Mouse (Mus musculus) midbrain, embryonic 16.5 days (tissue): ENCODE data around the gene Hsd17b2. TPM values are rescaled to one million over a fixed set of nuclear protein-coding genes. Genes with fewer than 3 reads are reported as not detected.

Experiments used
- ATAC-seq: fragments of 200-750 bp; cut with Nextera tagmentation; 2 replicates; pipeline ENCODE4 v1.8.0; 2017; ENCODE audit warnings: moderate TSS enrichment
- H3K27ac ChIP-seq: fragments of 300-500 bp; sonication (generic); 2 replicates; pipeline ENCODE4 v1.5.1; 2014; ENCODE audit warnings: mild to moderate bottlenecking, low read length, mixed read lengths
- H3K27me3 ChIP-seq: fragments of 300-500 bp; sonication (generic); 2 replicates; pipeline ENCODE4 v1.6.1; 2014; ENCODE audit warnings: low read depth, low read length, mixed read lengths; ENCODE audit not compliant: control insufficient read depth, insufficient read depth
- H3K36me3 ChIP-seq: fragments of 300-500 bp; sonication (generic); 2 replicates; pipeline ENCODE4 v1.6.1; 2014; ENCODE audit warnings: mild to moderate bottlenecking, low read length, moderate library complexity, mixed read lengths; ENCODE audit not compliant: control insufficient read depth, insufficient read depth
- H3K4me1 ChIP-seq: fragments of 300-500 bp; sonication (generic); 2 replicates; pipeline ENCODE4 v1.6.1; 2014; ENCODE audit warnings: mild to moderate bottlenecking, low read length, mixed read lengths; ENCODE audit not compliant: control insufficient read depth, insufficient read depth
- H3K4me2 ChIP-seq: fragments of 300-500 bp; sonication (generic); 2 replicates; pipeline ENCODE4 v1.6.1; 2014; ENCODE audit warnings: mild to moderate bottlenecking, low read length, mixed read lengths
- H3K4me3 ChIP-seq: fragments of 300-500 bp; sonication (generic); 2 replicates; pipeline ENCODE4 v1.5.1; 2014; ENCODE audit warnings: low read depth, mild to moderate bottlenecking, low read length, moderate library complexity, mixed read lengths
- H3K9ac ChIP-seq: fragments of 300-500 bp; sonication (generic); 2 replicates; pipeline ENCODE4 v1.6.1; 2014; ENCODE audit warnings: low read depth, low read length, mixed read lengths
- H3K9me3 ChIP-seq: fragments of 300-500 bp; sonication (generic); replicated peaks from 2 replicates; pipeline ENCODE4 v1.6.1; 2014; ENCODE audit warnings: mild to moderate bottlenecking, low read length, mixed read lengths; ENCODE audit not compliant: control insufficient read depth, poor library complexity, severe bottlenecking
- WGBS: fragments of 180-500 bp; shearing (Covaris S2); extraction: QIAGEN DNeasy Blood & Tissue Kit; methylation state at CpG from one replicate; pipeline ENCODE4 v1.1.7; 2014; 5-methylcytosine and 5-hydroxymethylcytosine counted together
- polyA plus RNA-seq: library from polyadenylated mRNA; unstranded; fragments of >200 nt; fragmentation: Nextera tagmentation; extraction: Ambion mirVana; gene quantifications from 2 replicates; pipeline ENCODE4 v1.2.1, GENCODE M21; 2015

Gene Hsd17b2
- 0.21 and 0.29 TPM in 2 replicates for polyA plus RNA-seq

- H3K27ac ChIP-seq, result no peak within 1 kb of the TSS
- H3K4me3 ChIP-seq, result no peak within 1 kb of the TSS
- ATAC-seq, result no peak
- no peaks in the 10 kb centered on the region for H3K36me3 ChIP-seq
- H3K4me1 ChIP-seq, result no peaks in the 10 kb centered on the region
- no peak within 1 kb of the TSS for H3K4me2 ChIP-seq
- H3K9me3 ChIP-seq, result no peaks in the 10 kb centered on the region
- 42% methylated on average over 13 of the region's 13 CpGs for WGBS
- no peaks in the 10 kb centered on the region for H3K27me3 ChIP-seq
- H3K9ac ChIP-seq, result peak within 1 kb of the TSS; percentile 45
Measured at GRCm38 (mm10) chr8:117701859-117702258, at the start of gene Hsd17b2. TSS of gene Hsd17b2 (plus strand) at chr8:117701904.

GRCm38 (mm10) chr8:117652318-117652717, 49.4 kb upstream of the Hsd17b2 start:
- Histone ChIP-seq H3K9ac (no peak overlapping the region), H3K27ac (no peak overlapping the region), H3K4me3 (no peak overlapping the region), H3K36me3 (no peaks in the 10 kb centered on the region), H3K4me2 (no peak overlapping the region), H3K27me3 (no peaks in the 10 kb centered on the region), H3K4me1 (no peaks in the 10 kb centered on the region), H3K9me3 (no peaks in the 10 kb centered on the region)
- 95% methylated on average over 1 of the region's 1 CpGs for WGBS
- no peak for ATAC-seq

GRCm38 (mm10) chr8:117658990-117659389, 42.7 kb upstream of the Hsd17b2 start:
- Histone ChIP-seq H3K9me3 (no peaks in the 10 kb centered on the region; the same call in 1 of the 2 replicates), H3K4me2 (no peak overlapping the region), H3K4me3 (no peak overlapping the region), H3K27ac (no peak overlapping the region), H3K27me3 (no peaks in the 10 kb centered on the region), H3K36me3 (no peaks in the 10 kb centered on the region), H3K9ac (no peak overlapping the region), H3K4me1 (peaks cover 7% of the 10 kb centered on the region; the same call in 1 of the 2 replicates)
- no peak for ATAC-seq
- WGBS, result 78% methylated on average over 7 of the region's 7 CpGs

- Histone ChIP-seq H3K4me2 (peak overlapping the region; percentile 18; the same call in 1 of the 2 replicates), H3K36me3 (no peaks in the 10 kb centered on the region), H3K27ac (no peak overlapping the region), H3K9ac (no peak overlapping the region), H3K4me1 (peaks cover 7% of the 10 kb centered on the region; the same call in 1 of the 2 replicates), H3K4me3 (no peak overlapping the region), H3K9me3 (no peaks in the 10 kb centered on the region; the same call in 1 of the 2 replicates), H3K27me3 (no peaks in the 10 kb centered on the region)
- 26% methylated on average over 11 of the region's 11 CpGs for WGBS
- peak; percentile 62; the same call in 1 of the 2 replicates for ATAC-seq
Measured at GRCm38 (mm10) chr8:117660358-117661031, 41.2 kb upstream of the Hsd17b2 start.

GRCm38 (mm10) chr8:117667349-117668124, 34.2 kb upstream of the Hsd17b2 start:
- Histone ChIP-seq H3K4me3 (no peak overlapping the region), H3K27me3 (no peaks in the 10 kb centered on the region), H3K27ac (no peak overlapping the region), H3K9ac (no peak overlapping the region), H3K9me3 (no peaks in the 10 kb centered on the region; the same call in 1 of the 2 replicates), H3K4me2 (no peak overlapping the region), H3K4me1 (no peaks in the 10 kb centered on the region), H3K36me3 (no peaks in the 10 kb centered on the region)
- no peak for ATAC-seq
- WGBS, result 85% methylated on average over 13 of the region's 13 CpGs

GRCm38 (mm10) chr8:117670461-117670860, 31.2 kb upstream of the Hsd17b2 start:
- Histone ChIP-seq H3K4me3 (no peak overlapping the region), H3K4me1 (0 out of 2 replicates have a peak, but pooled peaks cover 2% of the 10 kb centered on the region), H3K27me3 (no peaks in the 10 kb centered on the region), H3K9ac (no peak overlapping the region), H3K4me2 (no peak overlapping the region), H3K9me3 (no peaks in the 10 kb centered on the region), H3K27ac (no peak overlapping the region), H3K36me3 (no peaks in the 10 kb centered on the region)
- 41% methylated on average over 11 of the region's 11 CpGs for WGBS
- no peak for ATAC-seq

GRCm38 (mm10) chr8:117672558-117672957, 29.1 kb upstream of the Hsd17b2 start:
- Histone ChIP-seq H3K27me3 (no peaks in the 10 kb centered on the region), H3K36me3 (no peaks in the 10 kb centered on the region), H3K27ac (no peak overlapping the region), H3K4me3 (no peak overlapping the region), H3K9me3 (no peaks in the 10 kb centered on the region), H3K9ac (no peak overlapping the region), H3K4me2 (no peak overlapping the region), H3K4me1 (0 out of 2 replicates have a peak, but pooled peaks cover 2% of the 10 kb centered on the region)
- no peak for ATAC-seq
- 80% methylated on average over 3 of the region's 3 CpGs for WGBS

GRCm38 (mm10) chr8:117673430-117673830, 28.3 kb upstream of the Hsd17b2 start, which contains the start of gene Sdr42e1:
TSS of gene Sdr42e1 (minus strand) at chr8:117673689.
- no peak for ATAC-seq
- 0 out of 2 replicates have a peak, but pooled peaks cover 2% of the 10 kb centered on the region for H3K4me1 ChIP-seq
- H3K4me2 ChIP-seq, result peak within 1 kb of the TSS; percentile 67
- peak within 1 kb of the TSS; percentile 65 for H3K9ac ChIP-seq
- no peaks in the 10 kb centered on the region for H3K36me3 ChIP-seq
- H3K4me3 ChIP-seq, result peak within 1 kb of the TSS; percentile 44
- H3K27ac ChIP-seq, result no peak within 1 kb of the TSS
- no peaks in the 10 kb centered on the region for H3K27me3 ChIP-seq
- no peaks in the 10 kb centered on the region for H3K9me3 ChIP-seq
- WGBS, result 11% methylated on average over 17 of the region's 17 CpGs

- Histone ChIP-seq H3K27ac (no peak overlapping the region), H3K9me3 (no peaks in the 10 kb centered on the region), H3K36me3 (no peaks in the 10 kb centered on the region), H3K9ac (no peak overlapping the region), H3K27me3 (no peaks in the 10 kb centered on the region), H3K4me2 (no peak overlapping the region), H3K4me1 (0 out of 2 replicates have a peak, but pooled peaks cover 2% of the 10 kb centered on the region), H3K4me3 (no peak overlapping the region)
- 79% methylated on average over 5 of the region's 5 CpGs for WGBS
- ATAC-seq, result no peak
Measured at GRCm38 (mm10) chr8:117675171-117675570, 26.5 kb upstream of the Hsd17b2 start.
